In the genomic region with DNA sequence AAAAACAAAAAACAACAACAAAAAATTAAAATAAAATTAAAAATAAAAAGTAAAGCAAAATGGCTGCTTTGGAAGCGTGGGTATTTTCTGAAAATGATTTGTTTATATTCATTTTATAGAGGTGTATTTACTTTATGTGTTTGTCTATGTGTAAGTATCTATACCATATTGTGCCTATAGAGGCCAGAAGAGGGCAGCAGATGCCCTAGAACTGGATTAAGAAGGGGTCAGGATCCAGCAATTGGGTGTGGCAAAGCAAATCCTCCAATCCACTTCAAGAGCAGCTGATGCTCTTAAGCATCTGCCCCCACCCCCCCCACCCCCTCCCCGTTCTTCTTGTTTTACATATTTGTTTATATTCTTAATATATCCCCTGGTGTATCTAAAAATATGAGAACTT, we compare ENCODE assay signal across 28 mouse cellular contexts.
A peak's percentile ranks its signal among the peaks of the same experiment; 100 is the strongest.
DNase-seq lines count a peak whose midpoint lies in the region; ATAC-seq and TF ChIP-seq lines count a peak whose summit lies in the region.
"Had no signal": no experiment of that assay in that cellular context is flagged by ENCODE, and none has a peak within 500 bp of the region (broad histone marks: within the 10 kb centered on the region; RNA-seq: fewer than 3 reads in every experiment).

No protein-coding gene starts in this region.

- H3K36me3 ChIP-seq in midbrain, postnatal 0 days (ENCODE audit: insufficient read depth, low read length), result no peaks in the 10 kb centered on the region
- H3K36me3 ChIP-seq in midbrain, embryonic 11.5 days (ENCODE audit: control insufficient read depth, insufficient read depth, low read length), result no peaks in the 10 kb centered on the region
- no peaks in the 10 kb centered on the region for H3K36me3 ChIP-seq in ES-E14 (ENCODE audit: control insufficient read depth, insufficient read depth, low read length, poor library complexity, severe bottlenecking)
- H3K36me3 ChIP-seq: forebrain, embryonic 10.5 days; heart, embryonic 12.5 days; heart, embryonic 15.5 days; hindbrain, embryonic 10.5 days had no signal

- no peak overlapping the region for H3K4me3 ChIP-seq in midbrain, postnatal 0 days (ENCODE audit: low read depth, low read length)
- no peak overlapping the region for H3K4me3 ChIP-seq in midbrain, embryonic 11.5 days (ENCODE audit: low read depth, low read length)
- no peak overlapping the region for H3K4me3 ChIP-seq in ES-E14 (ENCODE audit: insufficient read depth in 1 of 2, low read depth in 1 of 2, low read length in 2 of 2, poor library complexity in 1 of 2, severe bottlenecking in 1 of 2)
- H3K4me3 ChIP-seq: forebrain, embryonic 10.5 days; heart, embryonic 12.5 days; heart, embryonic 15.5 days; hindbrain, embryonic 10.5 days had no signal

- H3K4me2 ChIP-seq in midbrain, postnatal 0 days (ENCODE audit: low read depth, low read length, poor library complexity, severe bottlenecking), result no peak overlapping the region
- no peak overlapping the region for H3K4me2 ChIP-seq in midbrain, embryonic 11.5 days
- H3K4me2 ChIP-seq: heart, embryonic 12.5 days; heart, embryonic 15.5 days; hindbrain, embryonic 14.5 days had no signal

- in situ Hi-C loops in ES-E14 (cut with MboI; ENCODE audit: low sequenced_read_pairs in 2 of 2, unreplicated experiment in 2 of 2), result no loop called here

- DNase-seq in midbrain, postnatal 0 days (ENCODE audit: low spot score), result no peak
- DNase-seq in midbrain, embryonic 11.5 days (ENCODE audit: low spot score, missing footprints), result no peak
- DNase-seq in ES-E14 (ENCODE audit: low read depth, low spot score) (peak; percentile 25), ZHBTc4 (ENCODE audit: low read depth, low spot score) (peak; percentile 61)
- no peak for DNase-seq in right cerebral cortex, adult 2 months (ENCODE audit: low spot score in 2 of 2)
- DNase-seq in Muller cell, postnatal 12 days (ENCODE audit: inconsistent ontology term), result no peak
- DNase-seq: adrenal gland, adult 8-10 months; adrenal gland, postnatal 25 days; cerebellum, adult 18-20 months; cerebellum, adult 9-10 months; cerebellum, postnatal 14 days; forebrain, postnatal 0 days; gastrocnemius, postnatal 25 days; heart, adult 18-20 months; heart, postnatal 10 days; heart, postnatal 36 days had no signal

- no peaks in the 10 kb centered on the region for H3K9me3 ChIP-seq in midbrain, postnatal 0 days (ENCODE audit: low read length)
- no peaks in the 10 kb centered on the region for H3K9me3 ChIP-seq in midbrain, embryonic 11.5 days (ENCODE audit: control insufficient read depth, low read length)
- no peaks in the 10 kb centered on the region for H3K9me3 ChIP-seq in ES-E14 (ENCODE audit: control insufficient read depth, insufficient read depth, low read depth, low read length)
- H3K9me3 ChIP-seq: forebrain, embryonic 10.5 days; heart, embryonic 12.5 days; heart, embryonic 15.5 days; hindbrain, embryonic 10.5 days had no signal

- no peak overlapping the region for H3K9ac ChIP-seq in midbrain, postnatal 0 days (replicated peaks; ENCODE audit: low read length, poor library complexity, severe bottlenecking)
- no peak overlapping the region for H3K9ac ChIP-seq in midbrain, embryonic 11.5 days (ENCODE audit: low read length)
- H3K9ac ChIP-seq in ES-E14 (ENCODE audit: insufficient read depth, low read depth, low read length, poor library complexity, severe bottlenecking), result no peak overlapping the region
- H3K9ac ChIP-seq: forebrain, postnatal 0 days; heart, embryonic 12.5 days; heart, embryonic 15.5 days; hindbrain, embryonic 14.5 days had no signal

- WGBS in midbrain, postnatal 0 days, result 91% methylated on average over 2 of the region's 2 CpGs
- 80% methylated on average over 2 of the region's 2 CpGs for WGBS in midbrain, embryonic 11.5 days

- no peak for ATAC-seq in midbrain, postnatal 0 days (ENCODE audit: low FRiP score)
- ATAC-seq in midbrain, embryonic 11.5 days (ENCODE audit: low FRiP score), result no peak
- ATAC-seq: activated CD4-positive, CD25-positive, alpha-beta regulatory T cell, adult 4 months; CD4-positive, CD25-positive, alpha-beta regulatory T cell, adult 4 months; forebrain, embryonic 14.5 days; forebrain, postnatal 0 days; hindbrain, postnatal 0 days; inflammation-experienced regulatory T-cells, adult 6 months; intestine, embryonic 16.5 days; Patski had no signal

- peak; percentile 17; the same call in 1 of the 2 replicates for TF ChIP-seq CTCF in midbrain, postnatal 0 days (IDR thresholded peaks at IDR 0.05)

- H3K4me1 ChIP-seq in midbrain, postnatal 0 days (ENCODE audit: insufficient read depth, low read length), result no peaks in the 10 kb centered on the region
- H3K4me1 ChIP-seq in midbrain, embryonic 11.5 days (ENCODE audit: control insufficient read depth, insufficient read depth, low read length), result no peaks in the 10 kb centered on the region
- no peaks in the 10 kb centered on the region for H3K4me1 ChIP-seq in ES-E14 (ENCODE audit: control insufficient read depth in 2 of 2, insufficient read depth in 2 of 2, low read length in 2 of 2, poor library complexity in 1 of 2)
- H3K4me1 ChIP-seq: forebrain, embryonic 10.5 days; heart, embryonic 12.5 days; heart, embryonic 15.5 days; hindbrain, embryonic 10.5 days had no signal

- no peaks in the 10 kb centered on the region for H3K27me3 ChIP-seq in midbrain, postnatal 0 days (ENCODE audit: insufficient read depth, low read length)
- no peaks in the 10 kb centered on the region for H3K27me3 ChIP-seq in midbrain, embryonic 11.5 days (ENCODE audit: control insufficient read depth, insufficient read depth, low read length)
- H3K27me3 ChIP-seq: heart, embryonic 12.5 days; heart, embryonic 15.5 days; Patski had no signal

- no peak overlapping the region for H3K27ac ChIP-seq in midbrain, postnatal 0 days (ENCODE audit: low read depth, low read length)
- no peak overlapping the region for H3K27ac ChIP-seq in midbrain, embryonic 11.5 days (ENCODE audit: low read depth, low read length)
- H3K27ac ChIP-seq in ES-E14 (ENCODE audit: insufficient read depth, low read depth, low read length, poor library complexity, severe bottlenecking), result no peak overlapping the region
- H3K27ac ChIP-seq: forebrain, embryonic 10.5 days; heart, embryonic 15.5 days; hindbrain, embryonic 10.5 days; hindbrain, embryonic 14.5 days; hindbrain, postnatal 0 days had no signal

TF ChIP-seq in ES-E14, 5 proteins besides CTCF, POLR2A, EP300 and RAD21:
- TF ChIP-seq HCFC1 (IDR thresholded peaks at IDR 0.05; ENCODE audit: borderline replicate concordance, insufficient read depth, low read length) (no peak), ZC3H11A (IDR thresholded peaks at IDR 0.05; ENCODE audit: borderline replicate concordance, low read depth, low read length) (peak; percentile 46; the same call in 1 of the 2 replicates), CHD2 (IDR thresholded peaks at IDR 0.05; ENCODE audit: low read depth, low read length) (no peak), MAFK (IDR thresholded peaks at IDR 0.05; ENCODE audit: insufficient read depth, low read depth, low read length) (no peak)

Comparison
In these comparisons a context has a peak if more than half of its experiments do, and no peak if none do; other contexts are left out.
1. DNase-seq: peak in ES-E14 (single experiment) and ZHBTc4 (single experiment); none in midbrain, postnatal 0 days (single experiment), midbrain, embryonic 11.5 days (single experiment), right cerebral cortex, adult 2 months (0 of 2) and Muller cell, postnatal 12 days (single experiment).